Mouse (Mus musculus) spleen, embryonic (tissue): Measurements from ENCODE around the gene Gm4450.
"Not testable (repeated sequence)": the region's sequence is repeated elsewhere in the genome, so short reads cannot be mapped to it uniquely, and the experiment has no call there.

Experiments used
- CTCF ChIA-PET: fragments of 350-600 bp; sonication (Branson Sonifier 250); formaldehyde crosslinking; loops from one replicate; lab custom pipeline; 2022; lab: Charles Lee

The Gm4450 gene

DNA sequence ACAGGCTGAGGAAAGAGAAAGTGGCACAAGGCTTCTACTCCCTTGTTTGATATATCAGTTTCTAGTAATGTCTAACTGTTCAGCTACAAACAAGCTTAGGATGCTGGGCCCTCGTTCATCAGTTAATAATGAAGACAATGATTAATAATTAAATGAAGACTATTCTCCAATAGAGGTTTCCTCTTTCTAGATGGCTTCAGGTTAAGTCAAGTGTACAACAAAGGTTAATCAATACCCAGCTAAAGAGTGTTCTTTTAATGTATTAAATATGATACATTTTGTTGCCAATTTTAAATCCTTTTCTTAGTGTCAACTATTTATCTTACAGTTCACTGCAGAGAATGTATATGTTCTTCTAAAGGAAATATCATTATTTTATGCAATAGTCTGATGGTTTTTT, at the start of gene Gm4450:
Gm4450 (minus strand) TSS at position 101 of the 400 bp plus-strand sequence.
- CTCF ChIA-PET = not testable (repeated sequence)

DNA sequence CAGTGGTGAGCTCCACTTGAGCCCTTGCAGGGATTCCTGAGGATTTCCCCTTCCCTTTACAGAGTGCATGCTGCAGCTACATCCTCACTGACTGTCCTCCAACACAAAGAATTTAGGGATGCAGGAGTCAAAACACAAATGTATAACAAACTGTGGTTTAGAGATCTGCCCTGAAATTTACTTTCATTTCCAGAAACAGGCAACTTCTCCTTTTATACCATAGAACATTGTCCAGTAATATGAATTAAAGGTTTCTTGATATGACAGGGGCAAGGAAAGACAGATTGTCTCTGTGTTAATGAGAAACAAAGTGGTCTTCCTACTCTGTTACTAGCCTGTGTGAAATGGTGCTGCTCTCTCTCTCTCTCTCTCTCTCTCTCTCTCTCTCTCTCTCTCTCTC, 40.5 kb upstream of the Gm4450 start:
- CTCF ChIA-PET = not testable (repeated sequence)

DNA sequence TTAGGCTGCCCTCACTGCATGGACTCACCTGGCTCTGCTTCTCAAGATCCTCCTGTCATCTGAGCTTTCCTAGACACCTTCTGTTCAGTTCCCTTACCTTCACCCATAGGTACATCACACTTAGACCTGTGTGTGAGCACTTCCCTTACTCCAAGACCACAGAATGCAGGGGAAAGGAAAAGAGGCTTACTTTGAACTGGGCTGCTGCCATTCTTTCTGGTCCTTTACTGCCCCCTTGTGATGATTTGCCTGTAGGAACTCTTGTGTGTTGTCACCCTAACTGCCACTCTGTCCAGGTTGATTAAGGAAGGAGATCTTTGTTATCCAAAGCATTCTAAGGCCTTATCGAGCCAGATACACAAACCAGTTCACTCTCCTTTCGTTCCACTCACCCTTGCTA, 39.8 kb upstream of the Gm4450 start:
- CTCF ChIA-PET = not testable (repeated sequence)

DNA sequence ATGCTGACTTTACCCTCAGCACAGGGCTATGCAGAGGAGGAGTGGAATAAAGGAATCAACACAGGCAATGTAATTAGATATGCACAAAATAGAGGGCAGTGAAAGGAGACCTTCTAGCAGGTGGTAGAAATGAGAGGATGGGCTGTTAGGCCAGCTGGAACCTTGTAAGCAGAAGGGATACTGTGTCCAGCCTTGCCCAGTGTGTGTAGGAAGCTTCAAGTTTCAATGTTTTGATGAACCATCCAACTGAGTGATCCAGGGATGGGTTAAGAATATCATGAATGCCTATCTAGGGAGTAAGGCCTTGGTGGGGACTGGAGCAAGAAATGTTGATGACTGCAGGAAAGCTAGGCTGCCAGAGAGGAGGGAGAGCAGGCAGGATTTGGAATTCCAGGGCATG, 38.1 kb upstream of the Gm4450 start:
- CTCF ChIA-PET = not testable (repeated sequence)

DNA sequence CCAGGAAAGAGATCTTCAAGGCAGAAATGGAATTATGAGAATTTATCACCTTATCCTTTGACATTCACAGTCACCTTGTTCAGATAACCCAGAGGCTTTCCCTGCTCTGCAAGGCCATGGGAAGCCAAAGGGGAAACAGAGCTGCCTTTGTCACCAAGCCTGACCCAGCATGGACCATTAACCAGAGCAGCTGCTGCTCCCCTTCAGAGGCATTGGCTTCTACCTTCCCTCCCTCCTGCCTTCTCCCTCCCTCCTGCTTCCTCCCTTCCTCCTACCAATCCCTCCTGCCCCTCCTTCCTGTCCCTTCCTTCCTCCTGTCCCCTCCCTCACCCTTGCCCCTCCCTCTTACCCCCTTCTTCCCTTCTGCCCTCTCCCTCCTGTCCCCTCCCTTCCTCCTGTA, 37.3 kb upstream of the Gm4450 start:
- CTCF ChIA-PET = not testable (repeated sequence)

DNA sequence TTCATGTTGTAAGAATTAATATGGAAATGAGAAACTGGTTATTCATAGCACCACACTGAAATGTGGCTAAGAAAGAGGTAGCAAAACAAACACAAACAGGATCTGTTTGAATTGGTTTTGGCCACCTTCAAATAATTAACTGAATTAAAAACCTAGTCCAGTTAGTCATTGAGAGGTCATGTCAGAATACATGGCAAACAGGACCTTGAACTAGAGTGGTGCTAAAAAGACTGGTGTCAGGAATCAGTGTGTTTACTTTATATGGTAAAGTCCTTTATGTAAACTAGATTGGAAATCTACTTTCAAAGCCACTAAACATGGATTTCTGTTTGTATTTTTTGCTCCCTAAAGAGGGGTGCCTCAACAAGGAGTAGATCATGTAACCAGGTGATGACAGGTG, 14.6 kb upstream of the Gm4450 start:
- CTCF ChIA-PET = not testable (repeated sequence)

DNA sequence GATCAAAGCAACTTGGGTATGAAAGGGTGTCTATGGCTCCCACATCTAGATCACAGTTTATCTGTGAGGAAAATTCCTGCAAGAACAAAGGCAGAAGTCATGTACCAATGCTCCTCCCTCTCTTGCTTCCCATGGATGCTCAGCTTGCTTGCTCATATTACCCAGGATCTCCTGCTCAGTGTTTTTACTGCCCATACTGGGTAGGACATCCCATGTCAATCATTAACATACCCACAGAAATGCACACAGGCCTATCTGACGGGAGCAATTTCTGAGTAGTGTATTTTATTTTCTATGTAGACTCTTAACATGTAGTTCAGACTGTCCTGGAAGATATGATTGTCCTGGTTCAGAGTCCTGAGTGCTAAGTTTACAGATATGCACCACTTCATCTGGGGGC, 14.1 kb upstream of the Gm4450 start:
- CTCF ChIA-PET = not testable (repeated sequence)

DNA sequence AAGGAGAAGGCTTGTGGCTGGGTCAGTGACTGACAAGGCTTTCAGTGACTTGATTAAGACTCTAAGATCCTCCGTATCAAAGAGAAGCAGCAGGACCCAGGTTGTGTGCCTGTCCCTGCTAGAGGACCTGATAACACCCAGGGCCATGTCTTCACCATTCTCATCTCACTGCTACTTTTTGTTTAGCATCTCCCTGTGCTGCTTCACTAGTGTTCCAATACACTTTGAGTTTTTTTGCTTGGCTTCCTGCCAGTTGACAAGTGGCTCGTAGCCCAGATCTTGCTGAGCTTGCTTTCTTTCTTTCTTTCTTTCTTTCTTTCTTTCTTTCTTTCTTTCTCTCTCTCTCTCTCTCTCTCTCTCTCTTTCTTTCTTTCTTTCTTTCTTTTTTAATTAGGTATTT, 12.4 kb upstream of the Gm4450 start:
- CTCF ChIA-PET = not testable (repeated sequence)

DNA sequence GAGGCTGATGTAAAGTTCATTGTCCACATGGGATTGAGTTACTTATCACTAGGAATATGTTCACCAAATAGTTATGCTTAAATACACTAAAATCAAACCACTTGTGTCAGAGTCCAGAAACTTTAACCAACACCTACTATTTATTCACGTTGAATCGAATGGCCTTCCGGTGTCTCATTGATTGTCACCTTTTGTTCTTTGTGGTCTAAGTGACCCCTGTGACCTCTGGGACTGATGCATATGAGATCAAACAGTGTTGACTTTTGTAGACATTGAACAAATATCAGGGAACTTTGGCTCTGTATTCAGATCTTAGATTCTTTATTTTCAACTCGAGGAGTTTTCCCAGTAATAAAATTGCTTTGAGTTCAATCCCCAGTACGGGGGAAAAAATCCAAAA, 3.1 kb downstream of the Gm4450 start:
- CTCF ChIA-PET = not testable (repeated sequence)

DNA sequence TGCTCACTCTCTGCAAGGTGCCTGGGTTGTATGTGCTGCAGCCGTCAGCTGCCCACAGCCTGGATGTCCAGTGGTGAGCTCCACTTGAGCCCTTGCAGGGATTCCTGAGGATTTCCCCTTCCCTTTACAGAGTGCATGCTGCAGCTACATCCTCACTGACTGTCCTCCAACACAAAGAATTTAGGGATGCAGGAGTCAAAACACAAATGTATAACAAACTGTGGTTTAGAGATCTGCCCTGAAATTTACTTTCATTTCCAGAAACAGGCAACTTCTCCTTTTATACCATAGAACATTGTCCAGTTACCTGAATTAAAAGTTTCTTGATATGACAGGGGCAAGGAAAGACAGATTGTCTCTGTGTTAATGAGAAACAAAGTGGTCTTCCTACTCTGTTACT, 13.0 kb downstream of the Gm4450 start:
- CTCF ChIA-PET = not testable (repeated sequence)

DNA sequence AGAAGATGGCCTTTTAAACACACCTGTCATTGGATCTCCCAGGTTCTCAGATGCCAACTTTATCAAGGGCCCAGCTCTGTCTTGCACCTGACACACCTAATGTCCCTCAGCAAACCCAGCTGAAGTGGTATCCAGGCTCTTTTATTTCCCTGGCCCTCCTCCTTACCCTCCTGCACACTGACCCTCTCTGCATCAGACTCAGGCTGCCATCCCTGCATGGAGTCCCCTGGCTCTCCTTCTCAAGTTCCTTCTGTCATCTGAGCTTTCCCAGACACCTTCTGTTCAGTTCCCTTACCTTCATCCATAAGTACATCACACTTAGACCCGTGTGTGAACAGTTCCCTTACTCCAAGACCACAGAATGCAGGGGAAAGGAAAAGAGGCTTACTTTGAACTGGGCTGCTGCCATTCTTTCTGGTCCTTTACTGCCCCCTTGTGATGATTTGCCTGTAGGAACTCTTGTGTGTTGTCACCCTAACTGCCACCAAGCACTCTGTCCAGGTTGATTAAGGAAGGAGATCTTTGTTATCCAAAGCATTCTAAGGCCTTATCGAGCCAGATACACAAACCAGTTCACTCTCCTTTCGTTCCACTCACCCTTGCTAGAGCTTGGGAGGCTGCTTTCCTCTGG, 13.7 kb downstream of the Gm4450 start:
- CTCF ChIA-PET = interaction anchor here (0.6 to 1.1 kb wide), 3 partner anchors 14 to 216 kb away, joined by 3 to 19 read pairs (median 4); no protein-coding TSS in a partner anchor

DNA sequence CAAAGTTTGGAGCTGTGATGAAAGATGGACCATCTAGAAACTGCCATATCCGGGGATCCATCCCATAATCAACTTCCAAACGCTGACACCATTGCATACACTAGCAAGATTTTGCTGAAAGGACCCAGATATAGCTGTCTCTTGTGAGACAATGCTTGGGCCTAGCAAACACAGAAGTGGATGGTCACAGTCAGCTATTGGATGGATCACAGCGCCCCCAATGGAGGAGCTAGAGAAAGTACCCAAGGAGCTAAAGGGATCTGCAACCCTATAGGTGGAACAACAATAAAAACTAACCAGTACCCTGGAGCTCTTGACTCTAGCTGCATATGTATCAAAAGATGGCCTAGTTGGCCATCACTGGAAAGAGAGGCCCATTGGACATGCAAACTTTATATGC, 14.7 kb downstream of the Gm4450 start:
- CTCF ChIA-PET = interaction anchor here (1.1 kb wide), 1 partner anchor 13 kb away, joined by 4 read pairs; no protein-coding TSS in a partner anchor

DNA sequence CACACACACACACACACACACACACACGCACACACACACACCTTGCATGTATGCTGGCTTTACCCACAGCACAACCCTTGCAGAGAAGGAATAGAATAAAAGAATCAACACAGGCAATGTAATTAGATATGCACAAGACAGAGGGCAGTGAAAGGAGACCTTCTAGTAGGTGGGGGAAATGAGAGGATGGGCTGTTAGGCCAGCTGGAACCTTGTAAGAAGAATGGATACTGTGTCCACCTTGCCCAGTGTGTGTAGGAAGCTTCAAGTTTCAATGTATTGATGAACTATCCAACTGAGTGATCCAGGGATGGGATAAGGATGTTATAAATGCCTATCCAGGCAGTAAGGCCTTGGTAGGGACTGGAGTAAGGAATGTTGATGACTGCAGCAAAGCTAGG, 21.9 kb downstream of the Gm4450 start:
- CTCF ChIA-PET = no interaction called here

DNA sequence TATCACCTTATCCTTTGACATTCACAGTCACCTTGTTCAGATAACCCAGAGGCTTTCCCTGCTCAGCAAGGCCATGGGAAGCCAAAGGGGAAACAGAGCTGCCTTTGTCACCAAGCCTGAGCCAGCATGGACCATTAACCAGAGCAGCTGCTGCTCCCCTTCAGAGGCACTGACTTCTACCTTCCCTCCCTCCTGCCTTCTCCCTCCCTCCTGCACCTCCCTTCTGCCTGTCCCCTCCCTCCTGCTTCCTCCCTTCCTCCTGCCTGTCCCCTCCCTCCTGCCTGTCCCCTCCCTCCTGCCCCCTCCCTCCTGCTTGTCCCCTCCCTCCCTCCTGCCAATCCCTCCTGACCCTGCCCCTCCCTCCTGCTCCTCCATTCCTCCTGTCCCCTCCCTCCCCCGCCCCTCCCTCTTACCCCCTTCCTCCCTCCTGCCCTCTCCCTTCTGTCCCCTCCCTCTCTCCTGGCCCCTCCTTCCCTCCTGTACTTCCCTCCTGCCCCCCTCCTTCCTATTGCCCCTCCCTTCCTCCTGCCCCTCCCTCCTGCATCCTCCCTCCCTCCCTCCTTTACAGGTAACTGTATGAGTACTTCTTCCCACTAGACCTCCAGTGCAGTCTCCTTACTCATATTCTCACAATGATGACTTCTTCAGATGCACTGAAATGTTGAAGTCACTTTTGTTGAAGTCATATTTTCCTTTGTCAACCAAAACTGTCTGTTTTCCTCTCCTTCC, 22.7 kb downstream of the Gm4450 start:
- CTCF ChIA-PET = no interaction called here

DNA sequence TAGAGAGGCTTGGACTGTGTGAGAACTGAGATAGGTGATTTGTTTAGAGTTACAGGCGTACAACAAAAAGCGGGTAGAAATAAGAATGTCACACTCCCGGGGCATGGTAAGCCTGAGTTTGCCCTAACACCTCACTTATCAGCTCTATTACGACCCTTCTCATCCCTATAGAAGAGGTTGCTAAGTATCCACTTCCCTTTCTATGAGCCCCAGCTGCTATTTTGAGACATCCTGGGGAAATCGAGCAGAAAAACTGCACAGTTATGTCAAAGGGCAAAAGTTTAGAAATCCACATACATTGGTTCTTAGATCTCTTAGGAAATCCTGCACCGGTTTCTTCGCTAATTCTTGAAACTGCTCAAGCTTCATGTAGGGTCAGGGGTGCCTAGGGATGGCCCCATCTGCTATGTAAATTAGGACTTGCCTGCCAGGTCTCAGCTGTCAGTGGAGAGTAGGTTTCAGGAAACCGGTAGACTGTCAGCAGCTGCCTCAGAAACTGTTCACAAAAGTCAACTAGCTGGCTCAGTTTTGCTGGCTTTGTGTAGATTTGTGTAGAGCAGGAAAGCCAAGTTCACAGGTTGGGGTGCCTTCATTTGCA, 27.9 kb downstream of the Gm4450 start:
- CTCF ChIA-PET = interaction anchor here (0.6 to 0.7 kb wide), 2 partner anchors 14 to 93 kb away, joined by 4 to 6 read pairs; no protein-coding TSS in a partner anchor

DNA sequence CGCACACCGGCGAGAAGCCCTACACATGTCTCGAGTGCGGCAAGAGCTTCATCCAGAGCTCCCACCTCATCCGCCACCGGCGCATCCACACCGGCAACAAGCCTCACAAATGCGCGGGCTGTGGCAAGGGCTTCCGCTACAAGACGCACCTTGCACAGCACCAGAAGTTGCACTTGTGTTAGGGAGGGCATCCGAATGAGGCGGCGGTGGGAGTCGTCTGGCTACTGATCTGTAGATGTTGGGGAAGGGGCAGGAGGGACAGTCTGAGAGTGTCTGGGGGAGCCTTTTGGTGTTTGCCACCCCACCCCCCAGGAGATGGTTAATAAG, 28.5 kb downstream of the Gm4450 start:
- CTCF ChIA-PET = interaction anchor here (0.7 kb wide), 1 partner anchor 14 kb away, joined by 4 read pairs; no protein-coding TSS in a partner anchor

DNA sequence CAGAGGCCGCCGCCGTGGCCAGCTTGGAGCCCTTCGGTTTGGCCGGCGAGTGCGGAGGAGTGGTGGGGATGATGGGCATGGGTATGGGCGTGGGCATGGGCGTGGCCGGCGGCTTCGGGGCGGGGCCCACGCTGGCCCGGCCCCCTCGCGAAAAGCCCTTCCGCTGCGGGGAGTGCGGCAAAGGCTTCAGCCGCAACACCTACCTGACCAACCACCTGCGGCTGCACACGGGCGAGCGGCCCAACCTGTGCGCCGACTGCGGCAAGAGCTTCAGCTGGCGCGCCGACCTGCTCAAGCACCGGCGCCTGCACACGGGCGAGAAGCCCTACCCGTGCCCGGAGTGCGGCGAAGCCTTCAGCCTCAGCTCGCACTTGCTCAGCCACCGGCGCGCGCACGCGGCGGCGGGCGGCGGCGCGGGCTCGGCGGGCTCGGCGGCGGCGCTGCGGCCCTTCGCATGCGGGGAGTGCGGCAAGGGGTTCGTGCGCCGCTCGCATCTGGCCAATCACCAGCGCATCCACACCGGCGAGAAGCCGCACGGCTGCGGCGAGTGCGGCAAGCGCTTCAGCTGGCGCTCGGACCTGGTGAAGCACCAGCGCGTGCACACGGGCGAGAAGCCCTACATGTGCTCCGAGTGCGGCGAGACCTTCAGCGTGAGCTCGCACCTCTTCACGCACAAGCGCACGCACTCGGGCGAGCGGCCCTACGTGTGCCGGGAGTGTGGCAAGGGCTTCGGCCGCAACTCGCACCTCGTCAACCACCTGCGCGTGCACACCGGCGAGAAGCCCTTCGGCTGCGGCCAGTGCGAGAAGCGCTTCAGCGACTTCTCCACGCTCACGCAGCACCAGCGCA, 29.1 kb downstream of the Gm4450 start:
- CTCF ChIA-PET = no interaction called here

DNA sequence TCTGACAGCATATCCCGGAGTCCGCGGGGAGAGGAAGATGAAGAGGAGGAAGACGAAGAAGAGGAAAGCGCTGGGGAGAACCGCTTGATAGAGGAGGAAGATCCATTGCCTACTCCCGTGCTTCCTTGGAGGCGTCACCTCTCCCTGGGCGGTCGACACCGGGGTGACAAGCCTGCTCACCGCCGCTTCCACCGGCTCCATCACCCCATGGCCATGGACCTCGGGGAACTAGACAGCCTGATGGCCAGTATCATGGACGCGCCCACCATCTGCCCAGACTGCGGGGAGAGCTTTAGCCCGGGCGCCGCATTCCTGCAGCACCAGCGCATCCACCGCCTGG, 29.7 kb downstream of the Gm4450 start:
- CTCF ChIA-PET = no interaction called here

DNA sequence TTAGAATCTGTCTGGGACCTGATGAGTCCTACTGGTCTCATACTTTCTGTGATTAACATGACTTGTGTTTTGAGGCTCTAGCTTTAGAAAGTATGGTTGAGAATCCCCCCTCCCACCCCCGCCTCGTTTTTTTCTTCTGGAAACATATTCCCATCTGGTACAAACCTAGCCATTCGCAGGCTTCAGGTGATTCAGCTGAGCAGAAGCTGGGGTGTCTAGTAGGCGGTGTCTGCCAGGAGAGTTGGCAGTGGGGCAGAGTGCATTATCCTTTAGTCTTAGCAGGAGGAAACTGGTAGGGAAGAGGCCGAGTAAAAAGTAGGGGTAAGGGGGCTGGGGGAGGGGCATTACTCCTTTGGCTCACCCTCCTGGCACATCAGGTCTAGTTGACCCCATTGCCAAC, 30.2 kb downstream of the Gm4450 start:
- CTCF ChIA-PET = no interaction called here

DNA sequence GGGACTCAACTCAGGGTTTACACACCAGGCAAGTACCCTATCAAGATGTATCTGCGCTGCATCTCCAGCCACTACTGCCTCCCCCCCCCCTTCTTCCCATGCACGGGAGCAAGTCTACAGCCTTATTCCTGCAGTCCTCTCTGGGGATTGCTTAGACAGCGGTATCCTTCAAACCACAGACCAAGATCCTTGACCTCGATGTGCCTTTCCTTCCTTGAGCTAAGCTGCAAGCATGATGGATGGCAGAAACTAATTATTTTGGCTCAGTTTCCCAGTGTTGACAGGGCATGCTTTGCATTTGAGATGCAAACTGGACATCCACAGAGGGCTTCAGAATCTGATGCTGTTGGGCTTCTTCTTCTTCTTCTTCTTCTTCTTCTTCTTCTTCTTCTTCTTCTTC, 34.0 kb downstream of the Gm4450 start:
- CTCF ChIA-PET = no interaction called here

DNA sequence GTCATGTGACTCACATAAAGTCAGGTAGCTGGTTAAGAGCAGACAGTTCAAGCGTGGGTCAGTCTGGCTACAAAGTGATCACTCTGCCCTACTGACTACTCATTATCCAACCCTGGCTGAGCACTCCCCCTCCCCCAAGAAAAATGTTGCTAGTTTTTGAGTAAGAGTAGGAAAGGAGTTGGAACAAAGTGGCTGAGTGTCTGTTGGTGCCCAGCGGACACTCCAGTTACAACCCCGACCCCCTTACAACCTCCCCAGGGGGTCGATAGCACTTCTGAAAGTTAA, 37.2 kb downstream of the Gm4450 start:
- CTCF ChIA-PET = no interaction called here

DNA sequence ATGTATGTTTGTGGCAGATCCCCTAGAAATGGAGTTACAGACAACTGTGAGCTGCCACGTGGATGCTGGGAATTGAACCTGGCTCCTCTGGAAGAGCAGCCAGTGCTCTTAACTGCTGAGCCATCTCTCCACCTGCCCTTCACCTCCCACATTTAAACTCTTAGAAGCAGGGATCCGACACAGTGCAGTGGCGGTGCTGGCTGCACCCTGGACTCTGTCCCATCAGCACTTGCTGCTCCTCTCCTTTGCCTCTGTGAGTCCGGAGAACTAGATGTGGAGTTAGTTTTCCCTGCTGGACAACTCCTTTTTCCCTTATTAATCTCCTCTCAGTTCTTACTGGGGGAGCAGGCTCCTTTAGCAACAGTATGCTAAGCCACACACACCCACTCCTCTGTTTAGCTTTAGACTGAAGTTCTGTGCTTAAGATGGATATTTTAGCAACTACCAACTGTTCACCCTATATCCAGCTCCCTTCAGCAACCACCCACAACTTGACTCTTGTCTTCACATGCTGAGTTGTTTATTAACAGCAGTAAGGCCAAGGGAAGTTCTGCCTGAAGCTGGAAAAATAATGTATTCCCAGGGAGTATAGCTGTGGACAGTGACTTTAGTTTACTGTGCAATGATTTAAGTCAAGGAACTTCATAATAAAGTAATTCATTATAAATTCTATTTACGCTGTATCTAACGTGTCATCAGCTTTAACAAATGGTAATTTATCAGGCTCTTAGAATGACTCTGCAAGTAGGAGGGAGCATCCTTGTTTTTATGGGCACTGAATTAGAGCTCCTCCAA, 37.7 kb downstream of the Gm4450 start:
- CTCF ChIA-PET = no interaction called here
